Mouse (Mus musculus) cortical plate, adult 2 months (tissue): ENCODE measurements around the gene Atp6v1g1.

Source experiments
- CTCF ChIP-seq: fragments of 200-500 bp; IDR thresholded peaks from 2 replicates; pipeline ENCODE4 v1.5.1; 2011; ENCODE audit warnings: mild to moderate bottlenecking, control low read depth, low read length; ENCODE audit not compliant: insufficient read depth; ENCODE audit errors: extremely low read depth
- POLR2A ChIP-seq: fragments of 200-500 bp; IDR thresholded peaks from 2 replicates; pipeline ENCODE4 v1.6.1; 2011; ENCODE audit warnings: mild to moderate bottlenecking, low read length, control low read depth; ENCODE audit not compliant: insufficient read depth; ENCODE audit errors: extremely low read depth

GRCm38 (mm10) chr4:63561861-63562675 is 17.5 kb downstream of the Atp6v1g1 start:
- TF ChIP-seq CTCF (no peak), POLR2A (no peak)
